Mouse (Mus musculus) cerebellum, adult 2 months (tissue): ENCODE measurements around the gene Nemp2. TPM values are rescaled to one million over a fixed set of nuclear protein-coding genes. Genes with fewer than 3 reads are reported as not detected.
"Not testable (repeated sequence)": the region's sequence is repeated elsewhere in the genome, so short reads cannot be mapped to it uniquely, and the experiment has no call there.

Experiments used
- DNase-seq, 2 experiments: peaks; one replicate each; pipeline ENCODE4 v3.0.0; 2021
- H3K27ac ChIP-seq: fragments of 200-500 bp; 2 replicates; pipeline ENCODE4 v1.5.1; 2012; ENCODE audit warnings: low read length, control low read depth, inconsistent platforms; ENCODE audit not compliant: insufficient read depth
- H3K27me3 ChIP-seq: fragments of 200-500 bp; 2 replicates; pipeline ENCODE4 v1.6.1; 2012; ENCODE audit warnings: inconsistent platforms, mild to moderate bottlenecking, low read length, moderate library complexity; ENCODE audit not compliant: control insufficient read depth, insufficient read depth
- H3K4me1 ChIP-seq: fragments of 200-500 bp; 2 replicates; pipeline ENCODE4 v1.6.1; 2011; ENCODE audit warnings: low read length; ENCODE audit not compliant: control insufficient read depth, insufficient read depth
- H3K4me3 ChIP-seq: fragments of 200-500 bp; replicated peaks from 2 replicates; pipeline ENCODE3; 2011; ENCODE audit warnings: mild to moderate bottlenecking, low read depth, low read length, control low read depth; ENCODE audit not compliant: insufficient read depth
- CTCF ChIP-seq: fragments of 200-500 bp; IDR thresholded peaks from 2 replicates; pipeline ENCODE4 v1.5.1; 2011; ENCODE audit warnings: low read depth, mild to moderate bottlenecking, control low read depth, low read length, moderate library complexity, borderline replicate concordance; ENCODE audit not compliant: insufficient read depth
- POLR2A ChIP-seq: fragments of 200-500 bp; IDR thresholded peaks from 2 replicates; pipeline ENCODE4 v1.6.1; 2011; ENCODE audit warnings: low read length, control low read depth, borderline replicate concordance; ENCODE audit not compliant: insufficient read depth
- WGBS: fragments of 180-500 bp; shearing (Covaris S2); methylation state at CpG from one replicate; pipeline ENCODE4 v1.1.7; 2018; 5-methylcytosine and 5-hydroxymethylcytosine counted together
- polyA plus RNA-seq: library from polyadenylated mRNA; depleted of rRNA; stranded (reverse); fragments of >200 nt; gene quantifications from 2 replicates; pipeline ENCODE4 v1.2.3, GENCODE M21; 2012; rRNA removed

Nemp2 gene
- polyA plus RNA-seq, 1 experiment = 9.3 TPM

DNA sequence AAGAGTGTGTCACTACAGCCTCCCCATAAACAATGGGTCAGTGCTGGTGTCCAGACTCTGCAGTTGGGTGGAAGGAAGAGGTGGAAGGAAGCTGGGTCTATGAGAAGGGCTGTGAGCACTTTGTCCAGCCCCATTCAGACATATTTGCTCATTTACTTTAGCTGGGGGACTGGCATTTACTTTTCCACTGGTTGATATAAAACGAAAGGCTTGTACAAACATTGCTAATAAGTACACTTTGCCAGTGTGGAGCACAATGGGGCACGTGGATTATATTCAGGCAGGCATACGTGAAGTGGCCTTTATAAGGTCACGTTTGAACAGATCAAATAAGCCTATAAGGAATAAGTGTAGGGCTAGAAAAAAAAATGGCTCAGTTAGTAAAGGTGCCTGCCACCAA, 53.0 kb downstream of the Nemp2 start:
- 82% methylated on average over 4 of the region's 4 CpGs for WGBS
- peaks cover 6% of the 10 kb centered on the region for H3K4me1 ChIP-seq
- no peak overlapping the region for H3K4me3 ChIP-seq
- H3K27me3 ChIP-seq = no peaks in the 10 kb centered on the region
- DNase-seq = no peak
- no peak overlapping the region for H3K27ac ChIP-seq
- no peak for TF ChIP-seq CTCF
- no peak for TF ChIP-seq POLR2A

DNA sequence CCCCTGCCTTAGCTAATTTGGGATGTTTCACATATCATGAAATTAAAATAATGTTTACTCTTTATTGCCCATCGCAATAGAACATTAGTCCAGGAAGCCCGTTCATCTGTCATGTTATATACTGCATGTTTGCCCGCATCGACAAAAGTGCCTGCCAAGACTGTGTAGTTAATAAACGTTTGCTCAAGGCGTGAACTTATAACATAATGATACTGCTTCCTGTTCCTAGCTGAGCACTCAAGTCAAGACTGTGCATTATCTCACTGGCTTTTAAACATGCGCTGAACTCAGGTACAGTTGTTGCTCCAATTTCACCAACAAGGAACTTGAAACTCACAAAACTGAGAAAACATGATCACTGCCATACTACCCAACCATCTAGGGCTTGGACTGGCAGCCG, 57.1 kb downstream of the Nemp2 start:
- Histone ChIP-seq H3K4me3 (no peak overlapping the region), H3K4me1 (peaks cover 11% of the 10 kb centered on the region), H3K27ac (no peak overlapping the region), H3K27me3 (no peaks in the 10 kb centered on the region)
- no peak for TF ChIP-seq CTCF
- TF ChIP-seq POLR2A = no peak
- WGBS = 82% methylated on average over 8 of the region's 8 CpGs
- DNase-seq = no peak

DNA sequence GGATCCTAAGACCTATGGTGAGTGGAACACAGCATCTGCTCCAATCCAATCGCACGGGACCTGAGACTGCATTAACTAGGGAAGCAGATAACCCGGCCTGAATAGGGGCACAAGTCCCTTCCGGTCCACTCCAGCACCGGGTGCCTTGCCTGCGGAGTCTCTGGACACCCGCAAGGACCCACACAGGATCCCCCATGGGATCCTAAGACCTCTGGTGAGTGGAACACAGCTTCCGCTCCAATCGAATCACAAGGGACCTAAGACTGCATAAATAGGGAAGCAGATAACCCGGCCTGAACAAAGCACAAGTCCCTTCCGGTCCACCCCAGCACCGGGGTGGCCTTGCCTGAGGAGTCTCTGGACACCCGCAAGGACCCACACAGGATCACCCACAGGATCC, 64.0 kb downstream of the Nemp2 start:
- not testable (repeated sequence) for H3K4me3 ChIP-seq, H3K27ac ChIP-seq, DNase-seq, H3K27me3 ChIP-seq
- WGBS = 91% methylated on average over 13 of the region's 13 CpGs
- peaks cover 12% of the 10 kb centered on the region for H3K4me1 ChIP-seq

Other genes with a start within 250 kb of the Nemp2 start
- gene Nab1, start 130.0 kb upstream of the Nemp2 start, polyA plus RNA-seq = 23.4 and 25.1 TPM in 2 replicates
- gene Mfsd6, start 96.8 kb downstream of the Nemp2 start, polyA plus RNA-seq = 48.3 and 51.5 TPM in 2 replicates
- 43.9 and 51.8 TPM in 2 replicates for gene Inpp1, start 187.0 kb downstream of the Nemp2 start, polyA plus RNA-seq
- 23.4 and 27.9 TPM in 2 replicates for gene Hibch, start 214.2 kb downstream of the Nemp2 start, polyA plus RNA-seq